Mouse (Mus musculus): ENCODE measurements around the gene Rbl2.

Gene Rbl2

GRCm38 (mm10) chr8:91170152-91170551, 100.3 kb downstream of the Rbl2 start:
- CTCF ChIA-PET = no interaction called here

GRCm38 (mm10) chr8:91170914-91171313, 101.1 kb downstream of the Rbl2 start:
- CTCF ChIA-PET = no interaction called here

GRCm38 (mm10) chr8:91171605-91172004, 101.7 kb downstream of the Rbl2 start:
- CTCF ChIA-PET = no interaction called here
